Mouse (Mus musculus): ENCODE measurements around the gene Atrip. TPM values are rescaled to one million over a fixed set of nuclear protein-coding genes. Genes with fewer than 3 reads are reported as not detected.

Atrip gene
- polyA plus RNA-seq, 1 experiment from 2014 or later = 10.3 TPM

GRCm38 (mm10) chr9:109111591-109111990 lies 37.7 kb upstream of the Atrip start:
- in situ Hi-C loops (cut with MboI; ENCODE audit: low pct_unique_long_range_greater_than_20kb) = no loop called here
- DNase-seq (ENCODE audit: low read depth, low spot score) (no peak), ATAC-seq (no peak)
- CTCF ChIA-PET = interaction anchor here (0.9 to 1.9 kb wide), 2 partner anchors 11 to 23 kb away, joined by 3 to 6 read pairs; no protein-coding TSS in a partner anchor
- POLR2A ChIA-PET = no interaction called here
- no peak for TF ChIP-seq CTCF (IDR thresholded peaks at IDR 0.05)
- H3K27me3 ChIP-seq = peaks cover 50% of the 10 kb centered on the region

GRCm38 (mm10) chr9:109111101-109111500 lies 37.2 kb upstream of the Atrip start:
- peaks cover 49% of the 10 kb centered on the region for H3K27me3 ChIP-seq
- ChIA-PET CTCF (interaction anchor here (0.9 to 1.9 kb wide), 2 partner anchors 12 to 23 kb away, joined by 3 to 6 read pairs; no protein-coding TSS in a partner anchor), POLR2A (no interaction called here)
- ATAC-seq (no peak), DNase-seq (ENCODE audit: low read depth, low spot score) (no peak)
- in situ Hi-C loops (cut with MboI; ENCODE audit: low pct_unique_long_range_greater_than_20kb) = no loop called here
- no peak for TF ChIP-seq CTCF (IDR thresholded peaks at IDR 0.05)

- DNase-seq (ENCODE audit: low read depth, low spot score) = no peak
- POLR2A ChIA-PET = interaction anchor here (0.6 kb wide), 1 partner anchor 29 kb away, joined by 3 read pairs; no protein-coding TSS in a partner anchor
- CTCF ChIA-PET = no interaction called here
- peaks cover 54% of the 10 kb centered on the region for H3K27me3 ChIP-seq
- ATAC-seq = no peak
- in situ Hi-C loops (cut with MboI; ENCODE audit: low pct_unique_long_range_greater_than_20kb) = no loop called here
- no peak for TF ChIP-seq CTCF (IDR thresholded peaks at IDR 0.05)
Measured at GRCm38 (mm10) chr9:109110240-109110639, 36.3 kb upstream of the Atrip start.

GRCm38 (mm10) chr9:109107341-109107740 lies 33.4 kb upstream of the Atrip start:
- H3K27me3 ChIP-seq = peaks cover 64% of the 10 kb centered on the region
- no peak for TF ChIP-seq CTCF (IDR thresholded peaks at IDR 0.05)
- ChIA-PET POLR2A (interaction anchor here (0.6 kb wide), 1 partner anchor 321 kb away, joined by 3 read pairs; no protein-coding TSS in a partner anchor), CTCF (interaction anchor here (0.8 kb wide), 1 partner anchor 20 kb away, joined by 3 read pairs; no protein-coding TSS in a partner anchor)
- in situ Hi-C loops (cut with MboI; ENCODE audit: low pct_unique_long_range_greater_than_20kb) = no loop called here
- ATAC-seq (peak; percentile 79), DNase-seq (ENCODE audit: low read depth, low spot score) (peak; percentile 81)

- CTCF ChIA-PET = no interaction called here
Measured at GRCm38 (mm10) chr9:109105648-109106047, 31.7 kb upstream of the Atrip start.

GRCm38 (mm10) chr9:109105011-109105410 lies 31.1 kb upstream of the Atrip start:
- POLR2A ChIA-PET = interaction anchor here (0.9 kb wide), 1 partner anchor 20 kb away, joined by 3 read pairs; no protein-coding TSS in a partner anchor

More at GRCm38 (mm10) chr9:109105648-109106047, 31.7 kb upstream of the Atrip start:
- in situ Hi-C loops (cut with MboI; ENCODE audit: low pct_unique_long_range_greater_than_20kb) = no loop called here
- DNase-seq (ENCODE audit: low read depth, low spot score) = no peak
- POLR2A ChIA-PET = interaction anchor here (0.9 kb wide), 1 partner anchor 20 kb away, joined by 3 read pairs; no protein-coding TSS in a partner anchor
- ATAC-seq = no peak
- H3K27me3 ChIP-seq = peaks cover 56% of the 10 kb centered on the region
- no peak for TF ChIP-seq CTCF (IDR thresholded peaks at IDR 0.05)

GRCm38 (mm10) chr9:109104083-109104482 lies 30.2 kb upstream of the Atrip start:
- H3K27me3 ChIP-seq = peaks cover 64% of the 10 kb centered on the region
- POLR2A ChIA-PET = no interaction called here
- ATAC-seq (no peak), DNase-seq (ENCODE audit: low read depth, low spot score) (no peak)
- CTCF ChIA-PET = no interaction called here
- no peak for TF ChIP-seq CTCF (IDR thresholded peaks at IDR 0.05)
- in situ Hi-C loops (cut with MboI; ENCODE audit: low pct_unique_long_range_greater_than_20kb) = no loop called here

More at GRCm38 (mm10) chr9:109105011-109105410, 31.1 kb upstream of the Atrip start:
- in situ Hi-C loops (cut with MboI; ENCODE audit: low pct_unique_long_range_greater_than_20kb) = no loop called here
- TF ChIP-seq CTCF (IDR thresholded peaks at IDR 0.05) = no peak
- DNase-seq (ENCODE audit: low read depth, low spot score) (no peak), ATAC-seq (no peak)
- CTCF ChIA-PET = no interaction called here
- H3K27me3 ChIP-seq = peaks cover 57% of the 10 kb centered on the region

GRCm38 (mm10) chr9:109103250-109103649 lies 29.3 kb upstream of the Atrip start:
- ATAC-seq = no peak
- in situ Hi-C loops (cut with MboI; ENCODE audit: low pct_unique_long_range_greater_than_20kb) = no loop called here
- ChIA-PET POLR2A (no interaction called here), CTCF (no interaction called here)
- TF ChIP-seq CTCF (IDR thresholded peaks at IDR 0.05) = no peak
- peaks cover 67% of the 10 kb centered on the region for H3K27me3 ChIP-seq
- DNase-seq (ENCODE audit: low read depth, low spot score) = no peak

GRCm38 (mm10) chr9:109102541-109102940 lies 28.6 kb upstream of the Atrip start:
- no peak for DNase-seq (ENCODE audit: low read depth, low spot score)
- no peak for ATAC-seq
- peaks cover 67% of the 10 kb centered on the region for H3K27me3 ChIP-seq
- no peak for TF ChIP-seq CTCF (IDR thresholded peaks at IDR 0.05)
- POLR2A ChIA-PET = no interaction called here
- in situ Hi-C loops (cut with MboI; ENCODE audit: low pct_unique_long_range_greater_than_20kb) = no loop called here
- CTCF ChIA-PET = no interaction called here

- CTCF ChIA-PET = no interaction called here
- in situ Hi-C loops (cut with MboI; ENCODE audit: low pct_unique_long_range_greater_than_20kb) = no loop called here
- DNase-seq (ENCODE audit: low read depth, low spot score) (no peak), ATAC-seq (no peak)
- no peak for TF ChIP-seq CTCF (IDR thresholded peaks at IDR 0.05)
- peaks cover 67% of the 10 kb centered on the region for H3K27me3 ChIP-seq
- POLR2A ChIA-PET = no interaction called here
Measured at GRCm38 (mm10) chr9:109101933-109102445, 28.1 kb upstream of the Atrip start.

- CTCF ChIA-PET = interaction anchor here (1.6 kb wide), 1 partner anchor 22 kb away, joined by 5 read pairs; no protein-coding TSS in a partner anchor
- TF ChIP-seq CTCF (IDR thresholded peaks at IDR 0.05) = no peak
Measured at GRCm38 (mm10) chr9:109100307-109100928, 26.5 kb upstream of the Atrip start.

More at GRCm38 (mm10) chr9:109100307-109100928, 26.5 kb upstream of the Atrip start:
- in situ Hi-C loops (cut with MboI; ENCODE audit: low pct_unique_long_range_greater_than_20kb) = no loop called here
- no peak for DNase-seq (ENCODE audit: low read depth, low spot score)
- no peak for ATAC-seq
- H3K27me3 ChIP-seq = peaks cover 71% of the 10 kb centered on the region
- POLR2A ChIA-PET = no interaction called here

Measured in Patski (cell line).